Comparison of ENCODE assay signal across 16 mouse cellular contexts in genomic region chr14:23531735-23532525, GRCm38 (mm10).
DNase-seq lines count a peak whose midpoint lies in the region; ATAC-seq and TF ChIP-seq lines count a peak whose summit lies in the region.
"Had no signal": no experiment of that assay in that cellular context is flagged by ENCODE, and none has a peak within 500 bp of the region (broad histone marks: within the 10 kb centered on the region; RNA-seq: fewer than 3 reads in every experiment).

No protein-coding gene starts in this region.

- no peaks in the 10 kb centered on the region for H3K36me3 ChIP-seq in kidney, postnatal 0 days (ENCODE audit: insufficient read depth, low read length)
- no peaks in the 10 kb centered on the region for H3K36me3 ChIP-seq in midbrain, embryonic 11.5 days (ENCODE audit: control insufficient read depth, insufficient read depth, low read length)
- no peaks in the 10 kb centered on the region for H3K36me3 ChIP-seq in midbrain, embryonic 16.5 days (ENCODE audit: control insufficient read depth, insufficient read depth, low read length)
- H3K36me3 ChIP-seq in stomach, embryonic 16.5 days (ENCODE audit: control insufficient read depth, insufficient read depth, low read length), result no peaks in the 10 kb centered on the region
- H3K36me3 ChIP-seq in forebrain, embryonic 16.5 days (ENCODE audit: control insufficient read depth, insufficient read depth), result no peaks in the 10 kb centered on the region
- H3K36me3 ChIP-seq: forebrain, embryonic 12.5 days; G1E; hindbrain, embryonic 15.5 days; liver, embryonic 13.5 days; neural tube, embryonic 12.5 days had no signal

- no peaks in the 10 kb centered on the region for H3K9me3 ChIP-seq in kidney, postnatal 0 days (replicated peaks; ENCODE audit: low read length)
- no peaks in the 10 kb centered on the region for H3K9me3 ChIP-seq in midbrain, embryonic 11.5 days (ENCODE audit: control insufficient read depth, low read length)
- H3K9me3 ChIP-seq in midbrain, embryonic 16.5 days (replicated peaks; ENCODE audit: control insufficient read depth, low read length, poor library complexity, severe bottlenecking), result no peaks in the 10 kb centered on the region
- H3K9me3 ChIP-seq in stomach, embryonic 16.5 days (replicated peaks; ENCODE audit: control insufficient read depth, low read length), result 0 out of 2 replicates have a peak, but pooled peaks cover 4% of the 10 kb centered on the region
- no peaks in the 10 kb centered on the region for H3K9me3 ChIP-seq in forebrain, embryonic 16.5 days (ENCODE audit: control insufficient read depth, low read length)
- H3K9me3 ChIP-seq: forebrain, embryonic 12.5 days; hindbrain, embryonic 15.5 days; neural tube, embryonic 12.5 days had no signal

- H3K9ac ChIP-seq in kidney, postnatal 0 days (ENCODE audit: low read depth, low read length), result no peak overlapping the region
- no peak overlapping the region for H3K9ac ChIP-seq in midbrain, embryonic 11.5 days (ENCODE audit: low read length)
- no peak overlapping the region for H3K9ac ChIP-seq in midbrain, embryonic 16.5 days (ENCODE audit: low read depth, low read length)
- peak overlapping the region; percentile 6; the same call in 1 of the 2 replicates for H3K9ac ChIP-seq in stomach, embryonic 16.5 days (ENCODE audit: low read length)
- no peak overlapping the region for H3K9ac ChIP-seq in forebrain, embryonic 16.5 days (replicated peaks; ENCODE audit: low read depth, low read length)
- H3K9ac ChIP-seq: forebrain, embryonic 12.5 days; hindbrain, embryonic 15.5 days; liver, embryonic 13.5 days; neural tube, embryonic 12.5 days had no signal

- no peaks in the 10 kb centered on the region for H3K4me1 ChIP-seq in kidney, postnatal 0 days (replicated peaks; ENCODE audit: insufficient read depth, low read length)
- no peaks in the 10 kb centered on the region for H3K4me1 ChIP-seq in midbrain, embryonic 11.5 days (ENCODE audit: control insufficient read depth, insufficient read depth, low read length)
- no peaks in the 10 kb centered on the region for H3K4me1 ChIP-seq in midbrain, embryonic 16.5 days (ENCODE audit: control insufficient read depth, insufficient read depth, low read length)
- peaks cover 7% of the 10 kb centered on the region for H3K4me1 ChIP-seq in stomach, embryonic 16.5 days (ENCODE audit: control insufficient read depth, insufficient read depth, low read length)
- no peaks in the 10 kb centered on the region for H3K4me1 ChIP-seq in forebrain, embryonic 16.5 days (replicated peaks; ENCODE audit: control insufficient read depth, insufficient read depth, low read length)
- H3K4me1 ChIP-seq: forebrain, embryonic 12.5 days; hindbrain, embryonic 15.5 days; liver, embryonic 13.5 days; neural tube, embryonic 12.5 days had no signal

- intact Hi-C loops in left cerebral cortex, postnatal 25 days (cut with DNase I), result no loop called here

- H3K27me3 ChIP-seq in kidney, postnatal 0 days (ENCODE audit: insufficient read depth, low read length), result no peaks in the 10 kb centered on the region
- H3K27me3 ChIP-seq in midbrain, embryonic 11.5 days (ENCODE audit: control insufficient read depth, insufficient read depth, low read length), result no peaks in the 10 kb centered on the region
- no peaks in the 10 kb centered on the region for H3K27me3 ChIP-seq in midbrain, embryonic 16.5 days (ENCODE audit: control insufficient read depth, insufficient read depth, low read depth, low read length)
- no peaks in the 10 kb centered on the region for H3K27me3 ChIP-seq in stomach, embryonic 16.5 days (ENCODE audit: control insufficient read depth, insufficient read depth, low read length)
- H3K27me3 ChIP-seq in forebrain, embryonic 16.5 days (replicated peaks; ENCODE audit: control insufficient read depth, insufficient read depth, low read length), result no peaks in the 10 kb centered on the region
- H3K27me3 ChIP-seq: hindbrain, embryonic 15.5 days; liver, embryonic 13.5 days; neural tube, embryonic 12.5 days had no signal

- DNase-seq in kidney, postnatal 0 days (ENCODE audit: low spot score), result peak; percentile 48
- no peak for DNase-seq in kidney, adult 11 months
- DNase-seq in midbrain, embryonic 11.5 days (ENCODE audit: low spot score, missing footprints), result peak; percentile 78
- DNase-seq in left cerebral cortex, postnatal 25 days (ENCODE audit: low spot score in 2 of 2), result peak; percentile 26 to 82
- DNase-seq: cerebellum, adult 2 months; gastrocnemius, postnatal 14 days; liver, embryonic 13.5 days had no signal

- no peak overlapping the region for H3K4me2 ChIP-seq in kidney, postnatal 0 days (ENCODE audit: low read length)
- no peak overlapping the region for H3K4me2 ChIP-seq in midbrain, embryonic 11.5 days
- no peak overlapping the region for H3K4me2 ChIP-seq in midbrain, embryonic 16.5 days (ENCODE audit: low read length)
- no peak overlapping the region for H3K4me2 ChIP-seq in stomach, embryonic 16.5 days (ENCODE audit: low read depth, low read length)
- H3K4me2 ChIP-seq in forebrain, embryonic 16.5 days (ENCODE audit: low read length), result no peak overlapping the region
- H3K4me2 ChIP-seq: forebrain, embryonic 12.5 days; heart, embryonic 11.5 days; hindbrain, embryonic 15.5 days; liver, embryonic 13.5 days; neural tube, embryonic 12.5 days had no signal

- no peak for TF ChIP-seq CTCF in kidney, postnatal 0 days (IDR thresholded peaks at IDR 0.05; ENCODE audit: low read depth)

- no peak overlapping the region for H3K4me3 ChIP-seq in kidney, postnatal 0 days (replicated peaks; ENCODE audit: low read depth, low read length)
- no peak overlapping the region for H3K4me3 ChIP-seq in midbrain, embryonic 11.5 days (ENCODE audit: low read depth, low read length)
- no peak overlapping the region for H3K4me3 ChIP-seq in midbrain, embryonic 16.5 days (ENCODE audit: low read depth, low read length)
- H3K4me3 ChIP-seq in stomach, embryonic 16.5 days (replicated peaks; ENCODE audit: low read length), result no peak overlapping the region
- H3K4me3 ChIP-seq in forebrain, embryonic 16.5 days (replicated peaks; ENCODE audit: low read length), result no peak overlapping the region
- H3K4me3 ChIP-seq: forebrain, embryonic 12.5 days; hindbrain, embryonic 15.5 days; liver, embryonic 13.5 days; neural tube, embryonic 12.5 days had no signal

- H3K27ac ChIP-seq in kidney, postnatal 0 days, result no peak overlapping the region
- no peak overlapping the region for H3K27ac ChIP-seq in midbrain, embryonic 11.5 days (ENCODE audit: low read depth, low read length)
- H3K27ac ChIP-seq in midbrain, embryonic 16.5 days (ENCODE audit: low read length), result no peak overlapping the region
- H3K27ac ChIP-seq in stomach, embryonic 16.5 days (ENCODE audit: low read length), result no peak overlapping the region; the same call in 1 of the 2 replicates
- no peak overlapping the region for H3K27ac ChIP-seq in forebrain, embryonic 16.5 days (ENCODE audit: low read length)
- H3K27ac ChIP-seq: forebrain, embryonic 12.5 days; hindbrain, embryonic 15.5 days; liver, embryonic 13.5 days; neural tube, embryonic 12.5 days had no signal

- no peak for ATAC-seq in kidney, postnatal 0 days (replicated peaks; ENCODE audit: low FRiP score, low read depth)
- ATAC-seq in midbrain, embryonic 11.5 days (ENCODE audit: low FRiP score), result no peak
- ATAC-seq in midbrain, embryonic 16.5 days, result no peak
- no peak for ATAC-seq in stomach, embryonic 16.5 days (ENCODE audit: insufficient read depth, low FRiP score)
- ATAC-seq in forebrain, embryonic 16.5 days, result no peak
- ATAC-seq: intestine, postnatal 0 days had no signal

- WGBS in kidney, postnatal 0 days, result 54% methylated on average over 8 of the region's 8 CpGs
- WGBS in midbrain, embryonic 11.5 days, result 76% methylated on average over 8 of the region's 8 CpGs
- 73% methylated on average over 8 of the region's 8 CpGs for whole genome bisulfite sequencing in midbrain, embryonic 16.5 days
- whole genome bisulfite sequencing in stomach, embryonic 16.5 days, result 46% methylated on average over 8 of the region's 8 CpGs
- WGBS in forebrain, embryonic 16.5 days, result 70% methylated on average over 8 of the region's 8 CpGs
